ENCODE assay signal across 11 mouse cellular contexts in the genomic region with DNA sequence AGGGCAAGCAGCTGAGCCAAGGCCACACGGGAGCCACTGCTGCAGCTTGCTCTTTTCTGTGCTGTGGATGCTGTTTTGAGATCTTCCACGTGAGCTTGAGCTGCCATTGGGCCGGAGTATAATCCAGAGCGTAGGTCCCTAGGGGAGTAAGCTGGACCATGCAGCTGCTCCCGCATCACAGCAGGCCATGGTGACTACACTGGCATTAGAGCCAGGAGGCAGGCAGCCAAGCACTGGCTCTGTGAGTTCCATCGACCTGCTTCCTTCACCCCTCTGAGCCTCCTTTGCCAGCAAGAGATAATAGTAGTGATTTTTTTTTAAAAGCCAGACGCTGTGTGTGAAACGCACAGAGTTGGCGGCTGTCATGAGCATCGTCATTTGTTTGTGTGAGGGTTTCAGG. TPM values are rescaled to one million over a fixed set of nuclear protein-coding genes. Genes with fewer than 3 reads are reported as not detected.
DNase-seq lines count a peak whose midpoint lies in the region; ATAC-seq lines count a peak whose summit lies in the region.
"Had no signal": no experiment of that assay in that cellular context is flagged by ENCODE, and none has a peak within 500 bp of the region (broad histone marks: within the 10 kb centered on the region; RNA-seq: fewer than 3 reads in every experiment).

No protein-coding gene starts in this region.

- H3K9me3 ChIP-seq in heart, embryonic 15.5 days (replicated peaks): no peaks in the 10 kb centered on the region
- H3K9me3 ChIP-seq in midbrain, embryonic 11.5 days (ENCODE audit: control insufficient read depth, low read length): no peaks in the 10 kb centered on the region
- H3K9me3 ChIP-seq in midbrain, embryonic 14.5 days (ENCODE audit: control insufficient read depth, low read length): no peaks in the 10 kb centered on the region
- no peaks in the 10 kb centered on the region for H3K9me3 ChIP-seq in forebrain, embryonic 12.5 days
- H3K9me3 ChIP-seq in neural tube, embryonic 13.5 days: no peaks in the 10 kb centered on the region
- H3K9me3 ChIP-seq: embryonic facial prominence, embryonic 12.5 days had no signal

- H3K4me1 ChIP-seq in heart, embryonic 15.5 days (replicated peaks): peaks cover 45% of the 10 kb centered on the region
- H3K4me1 ChIP-seq in midbrain, embryonic 11.5 days (ENCODE audit: control insufficient read depth, insufficient read depth, low read length): peaks cover 11% of the 10 kb centered on the region
- H3K4me1 ChIP-seq in midbrain, embryonic 14.5 days (ENCODE audit: control insufficient read depth, insufficient read depth, low read length): peaks cover 12% of the 10 kb centered on the region
- H3K4me1 ChIP-seq in forebrain, embryonic 12.5 days: peaks cover 26% of the 10 kb centered on the region
- H3K4me1 ChIP-seq in neural tube, embryonic 13.5 days (replicated peaks): peaks cover 40% of the 10 kb centered on the region

- H3K36me3 ChIP-seq in heart, embryonic 15.5 days: no peaks in the 10 kb centered on the region
- H3K36me3 ChIP-seq in midbrain, embryonic 11.5 days (ENCODE audit: control insufficient read depth, insufficient read depth, low read length): no peaks in the 10 kb centered on the region
- H3K36me3 ChIP-seq in midbrain, embryonic 14.5 days (ENCODE audit: control insufficient read depth, insufficient read depth, low read length): peaks cover 5% of the 10 kb centered on the region; the same call in 1 of the 2 replicates
- H3K36me3 ChIP-seq in forebrain, embryonic 12.5 days (replicated peaks): peaks cover 15% of the 10 kb centered on the region
- H3K36me3 ChIP-seq in neural tube, embryonic 13.5 days: no peaks in the 10 kb centered on the region

- no peak overlapping the region for H3K9ac ChIP-seq in heart, embryonic 15.5 days
- H3K9ac ChIP-seq in midbrain, embryonic 11.5 days (ENCODE audit: low read length): no peak overlapping the region
- no peak overlapping the region for H3K9ac ChIP-seq in midbrain, embryonic 14.5 days (replicated peaks; ENCODE audit: low read length)
- no peak overlapping the region for H3K9ac ChIP-seq in forebrain, embryonic 12.5 days
- no peak overlapping the region for H3K9ac ChIP-seq in neural tube, embryonic 13.5 days
- H3K9ac ChIP-seq: embryonic facial prominence, embryonic 12.5 days; lung, embryonic 14.5 days had no signal

- no peak for ATAC-seq in heart, embryonic 15.5 days (replicated peaks; ENCODE audit: insufficient number of reproducible peaks, insufficient read depth, low FRiP score, low read depth)
- no peak for ATAC-seq in midbrain, embryonic 11.5 days (ENCODE audit: low FRiP score)
- ATAC-seq in midbrain, embryonic 14.5 days (ENCODE audit: low FRiP score, low TSS enrichment): no peak
- ATAC-seq in forebrain, embryonic 12.5 days (ENCODE audit: low FRiP score): no peak
- ATAC-seq in neural tube, embryonic 13.5 days (ENCODE audit: low read depth): no peak

- no peak overlapping the region for H3K4me3 ChIP-seq in heart, embryonic 15.5 days
- no peak overlapping the region for H3K4me3 ChIP-seq in midbrain, embryonic 11.5 days (ENCODE audit: low read depth, low read length)
- no peak overlapping the region for H3K4me3 ChIP-seq in midbrain, embryonic 14.5 days (replicated peaks; ENCODE audit: low read depth, low read length)
- no peak overlapping the region for H3K4me3 ChIP-seq in forebrain, embryonic 12.5 days (replicated peaks)
- H3K4me3 ChIP-seq in neural tube, embryonic 13.5 days: no peak overlapping the region
- H3K4me3 ChIP-seq: embryonic facial prominence, embryonic 12.5 days; gastrocnemius, adult 2 months had no signal

- DNase-seq in heart, postnatal 25 days (ENCODE audit: low spot score): no peak
- DNase-seq in midbrain, embryonic 11.5 days (ENCODE audit: low spot score, missing footprints): peak; percentile 72
- no peak for DNase-seq in midbrain, embryonic 14.5 days
- no peak for DNase-seq in frontal cortex, adult 2 months (ENCODE audit: extremely low spot score in 1 of 2, low spot score in 1 of 2)
- no peak for DNase-seq in spleen, postnatal 10 days (ENCODE audit: low spot score in 2 of 2)
- DNase-seq: gastrocnemius, adult 2 months; lung, embryonic 14.5 days had no signal

- 0 out of 2 replicates have a peak, but pooled peaks cover 5% of the 10 kb centered on the region for H3K27me3 ChIP-seq in heart, embryonic 15.5 days
- peaks cover 3% of the 10 kb centered on the region for H3K27me3 ChIP-seq in midbrain, embryonic 11.5 days (ENCODE audit: control insufficient read depth, insufficient read depth, low read length)
- H3K27me3 ChIP-seq in midbrain, embryonic 14.5 days (ENCODE audit: control insufficient read depth, insufficient read depth, low read length): peaks cover 13% of the 10 kb centered on the region; the same call in 1 of the 2 replicates
- H3K27me3 ChIP-seq in forebrain, embryonic 12.5 days: peaks cover 6% of the 10 kb centered on the region
- H3K27me3 ChIP-seq in neural tube, embryonic 13.5 days: peaks cover 26% of the 10 kb centered on the region
- H3K27me3 ChIP-seq: embryonic facial prominence, embryonic 12.5 days had no signal

- no peak overlapping the region; the same call in 1 of the 2 replicates for H3K4me2 ChIP-seq in heart, embryonic 15.5 days
- no peak overlapping the region; the same call in 1 of the 2 replicates for H3K4me2 ChIP-seq in midbrain, embryonic 11.5 days
- H3K4me2 ChIP-seq in midbrain, embryonic 14.5 days (ENCODE audit: low read length): no peak overlapping the region
- H3K4me2 ChIP-seq in forebrain, embryonic 12.5 days: 0 out of 2 replicates have a peak overlapping the region, but pooled peaks have one; percentile 91
- peak overlapping the region; percentile 96 for H3K4me2 ChIP-seq in neural tube, embryonic 13.5 days

- peak overlapping the region; percentile 41; the same call in 1 of the 2 replicates for H3K27ac ChIP-seq in heart, embryonic 15.5 days
- H3K27ac ChIP-seq in midbrain, embryonic 11.5 days (ENCODE audit: low read depth, low read length): no peak overlapping the region
- H3K27ac ChIP-seq in midbrain, embryonic 14.5 days (replicated peaks; ENCODE audit: low read depth, low read length): no peak overlapping the region
- no peak overlapping the region for H3K27ac ChIP-seq in forebrain, embryonic 12.5 days
- no peak overlapping the region for H3K27ac ChIP-seq in neural tube, embryonic 13.5 days (replicated peaks)
- H3K27ac ChIP-seq: embryonic facial prominence, embryonic 12.5 days; gastrocnemius, adult 2 months had no signal

- intact Hi-C loops in heart, postnatal 25 days (cut with DNase I): no loop called here

- WGBS in heart, embryonic 15.5 days: 73% methylated on average over 10 of the region's 10 CpGs
- 86% methylated on average over 10 of the region's 10 CpGs for WGBS in midbrain, embryonic 11.5 days
- 78% methylated on average over 10 of the region's 10 CpGs for WGBS in midbrain, embryonic 14.5 days
- WGBS in forebrain, embryonic 12.5 days: 83% methylated on average over 10 of the region's 10 CpGs
- 73% methylated on average over 10 of the region's 10 CpGs for WGBS in neural tube, embryonic 13.5 days

RNA-seq across cellular contexts. Expression of a gene that starts 2.3 kb away (rescaled TPM):
- 45.9 and 46.7 TPM in 2 replicates for polyA plus RNA-seq in heart, embryonic 15.5 days (2015; fragmentation: Nextera tagmentation; extraction: Ambion mirVana)
- 1 to 10 TPM; 6.1 to 6.6 TPM for total RNA-seq in heart, postnatal 25 days (2021)
- polyA plus RNA-seq in midbrain, embryonic 11.5 days (2014; fragmentation: Nextera tagmentation; extraction: Ambion mirVana): 65.0 and 65.7 TPM in 2 replicates
- polyA plus RNA-seq in midbrain, embryonic 14.5 days (2014; fragmentation: Nextera tagmentation; extraction: Ambion mirVana): 24.2 and 34.7 TPM in 2 replicates
- 73.5 and 86.5 TPM in 2 replicates for polyA plus RNA-seq in forebrain, embryonic 12.5 days (2016; fragmentation: Nextera tagmentation; extraction: Ambion mirVana)
- 23.1 and 29.1 TPM in 2 replicates for polyA plus RNA-seq in neural tube, embryonic 13.5 days (2015; fragmentation: Nextera tagmentation; extraction: Ambion mirVana)
- polyA plus RNA-seq in frontal cortex, adult 2 months (2012; rRNA removed): 8.7 and 9.2 TPM in 2 replicates

RNA-seq across cellular contexts. Expression of a gene that starts 22.0 kb away (rescaled TPM):
- polyA plus RNA-seq in heart, embryonic 15.5 days (2015; fragmentation: Nextera tagmentation; extraction: Ambion mirVana): 54.7 and 55.1 TPM in 2 replicates
- total RNA-seq in heart, postnatal 25 days (2021): 10 to 100 TPM; 27.4 to 28.3 TPM
- polyA plus RNA-seq in midbrain, embryonic 11.5 days (2014; fragmentation: Nextera tagmentation; extraction: Ambion mirVana): 64.6 and 64.7 TPM in 2 replicates
- polyA plus RNA-seq in midbrain, embryonic 14.5 days (2014; fragmentation: Nextera tagmentation; extraction: Ambion mirVana): 48.2 and 59.9 TPM in 2 replicates
- 87.4 and 90.3 TPM in 2 replicates for polyA plus RNA-seq in forebrain, embryonic 12.5 days (2016; fragmentation: Nextera tagmentation; extraction: Ambion mirVana)
- 74.2 and 74.5 TPM in 2 replicates for polyA plus RNA-seq in neural tube, embryonic 13.5 days (2015; fragmentation: Nextera tagmentation; extraction: Ambion mirVana)
- polyA plus RNA-seq in frontal cortex, adult 2 months (2012; rRNA removed): 33.2 and 44.4 TPM in 2 replicates

Comparison
In these comparisons a context has a peak if more than half of its experiments do, and no peak if none do; other contexts are left out.
1. H3K4me2 ChIP-seq: peak in forebrain, embryonic 12.5 days (single experiment) and neural tube, embryonic 13.5 days (single experiment); none in heart, embryonic 15.5 days (single experiment), midbrain, embryonic 11.5 days (single experiment) and midbrain, embryonic 14.5 days (single experiment).